Mouse (Mus musculus) thymus, adult 2 months (tissue): ENCODE measurements around the gene Wdr34.

Source experiments
- CTCF ChIP-seq: fragments of 200-500 bp; IDR thresholded peaks from 2 replicates; pipeline ENCODE4 v1.5.1; 2012; ENCODE audit warnings: mild to moderate bottlenecking, control low read depth, low read length, moderate library complexity, borderline replicate concordance; ENCODE audit not compliant: control insufficient read depth, poor library complexity, insufficient read depth; ENCODE audit errors: extremely low read depth
- POLR2A ChIP-seq: fragments of 200-500 bp; IDR thresholded peaks from 2 replicates; pipeline ENCODE4 v1.6.1; 2012; ENCODE audit warnings: mild to moderate bottlenecking, low read length, control low read depth, moderate library complexity; ENCODE audit not compliant: control insufficient read depth, poor library complexity, insufficient read depth; ENCODE audit errors: extremely low read depth

GRCm38 (mm10) chr2:30051992-30052761, 3.5 kb upstream of the Wdr34 start:
- TF ChIP-seq CTCF, result no peak
- TF ChIP-seq POLR2A, result no peak
